Mouse (Mus musculus) layer of hippocampus, postnatal 36 days (tissue): Measurements from ENCODE around the gene Myo6. TPM values are rescaled to one million over a fixed set of nuclear protein-coding genes. Genes with fewer than 3 reads are reported as not detected.
A peak's percentile ranks its signal among the peaks of the same experiment; 100 is the strongest.
"Not testable (repeated sequence)": the region's sequence is repeated elsewhere in the genome, so short reads cannot be mapped to it uniquely, and the experiment has no call there.

Source experiments
- DNase-seq, 2 experiments: peaks; one replicate each; pipeline ENCODE4 v3.0.0; 2022
- total RNA-seq, 2 experiments: library from RNA; stranded (reverse); gene quantifications; 2 replicates each; pipeline ENCODE4 v1.2.3; 2021

Myo6 gene
- total RNA-seq, 2 experiments from 2014 or later, result 77.8 to 82.3 TPM

- DNase-seq, result peak; percentile 25 to 34
These were observed 142.0 kb downstream of the Myo6 start for GRCm38 (mm10) chr9:80306853-80307252.

- no peak for DNase-seq
These were observed 142.8 kb downstream of the Myo6 start for GRCm38 (mm10) chr9:80307629-80308028.

- no peak for DNase-seq
These were observed 148.8 kb downstream of the Myo6 start for GRCm38 (mm10) chr9:80313610-80314009.

GRCm38 (mm10) chr9:80315922-80316321 lies 151.1 kb downstream of the Myo6 start:
- no peak for DNase-seq

- DNase-seq, result no peak
These were observed 153.2 kb downstream of the Myo6 start for GRCm38 (mm10) chr9:80318027-80318426.

GRCm38 (mm10) chr9:80321051-80321887 lies 156.4 kb downstream of the Myo6 start:
- DNase-seq, result not testable (repeated sequence)

- DNase-seq, result peak; percentile 29 to 35
These were observed 167.3 kb downstream of the Myo6 start for GRCm38 (mm10) chr9:80332153-80332552.

- DNase-seq, result peak in 1 of 2 experiments; percentile 7
These were observed 168.6 kb downstream of the Myo6 start for GRCm38 (mm10) chr9:80333466-80333865.

- DNase-seq, result no peak
These were observed 169.3 kb downstream of the Myo6 start for GRCm38 (mm10) chr9:80333998-80334605.

- no peak for DNase-seq
These were observed 171.0 kb downstream of the Myo6 start for GRCm38 (mm10) chr9:80335660-80336357.

GRCm38 (mm10) chr9:80338026-80338425 lies 173.2 kb downstream of the Myo6 start:
- DNase-seq, result no peak

- DNase-seq, result peak in 1 of 2 experiments; percentile 8
These were observed 176.1 kb downstream of the Myo6 start for GRCm38 (mm10) chr9:80340927-80341326.

- DNase-seq, result no peak
These were observed 176.9 kb downstream of the Myo6 start for GRCm38 (mm10) chr9:80341756-80342155.

- no peak for DNase-seq
These were observed 177.7 kb downstream of the Myo6 start for GRCm38 (mm10) chr9:80342520-80342919.

- DNase-seq, result no peak
These were observed 179.7 kb downstream of the Myo6 start for GRCm38 (mm10) chr9:80344451-80345000.

GRCm38 (mm10) chr9:80351295-80351677 lies 186.5 kb downstream of the Myo6 start:
- DNase-seq, result no peak

- DNase-seq, result peak; percentile 24 to 26
These were observed 187.0 kb downstream of the Myo6 start for GRCm38 (mm10) chr9:80351678-80352331.

GRCm38 (mm10) chr9:80360063-80360462 lies 195.2 kb downstream of the Myo6 start:
- DNase-seq, result no peak
